Mouse (Mus musculus): ENCODE measurements around the gene Dirc2. TPM values are rescaled to one million over a fixed set of nuclear protein-coding genes. Genes with fewer than 3 reads are reported as not detected.
A peak's percentile ranks its signal among the peaks of the same experiment; 100 is the strongest.

Dirc2 gene
- polyA plus RNA-seq, 1 experiment from 2014 or later: 20.9 TPM

DNA sequence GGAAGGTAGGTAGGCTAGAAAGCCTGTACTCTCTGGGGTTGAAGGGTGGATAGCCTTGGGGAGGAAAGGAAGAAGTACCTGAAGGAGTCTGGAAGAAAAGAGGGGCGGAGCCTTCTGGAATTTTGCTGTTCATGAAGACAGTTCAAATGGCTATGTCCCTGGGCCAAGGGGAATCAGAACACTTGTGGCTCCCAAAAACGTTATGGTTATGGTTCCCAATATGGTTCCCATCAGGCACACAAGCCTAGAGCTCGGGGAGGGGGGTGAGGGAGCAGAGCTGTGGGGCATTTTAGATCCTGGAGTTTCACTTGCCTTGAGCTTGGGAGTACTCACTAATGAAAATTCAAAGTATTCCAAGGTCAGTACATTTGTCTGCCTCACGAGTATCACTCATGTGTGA lies 104.3 kb downstream of the Dirc2 start:
- Histone ChIP-seq H3K9me3 (ENCODE audit: control insufficient read depth, low read length) (no peaks in the 10 kb centered on the region), H3K27ac (ENCODE audit: low read depth, low read length) (no peak overlapping the region), H3K27me3 (ENCODE audit: control insufficient read depth, insufficient read depth, low read length) (peaks cover 8% of the 10 kb centered on the region), H3K4me3 (ENCODE audit: low read depth, low read length) (no peak overlapping the region), H3K4me2 (ENCODE audit: low read depth) (no peak overlapping the region), H3K36me3 (ENCODE audit: control insufficient read depth, insufficient read depth, low read length) (0 out of 2 replicates have a peak, but pooled peaks cover 2% of the 10 kb centered on the region), H3K9ac (ENCODE audit: low read length) (no peak overlapping the region), H3K4me1 (ENCODE audit: control insufficient read depth, insufficient read depth, low read length) (no peaks in the 10 kb centered on the region)
- 90% methylated on average over 4 of the region's 4 CpGs for WGBS
- DNase-seq (ENCODE audit: low spot score): no peak
- ATAC-seq (ENCODE audit: insufficient read depth, low FRiP score, low TSS enrichment): no peak

DNA sequence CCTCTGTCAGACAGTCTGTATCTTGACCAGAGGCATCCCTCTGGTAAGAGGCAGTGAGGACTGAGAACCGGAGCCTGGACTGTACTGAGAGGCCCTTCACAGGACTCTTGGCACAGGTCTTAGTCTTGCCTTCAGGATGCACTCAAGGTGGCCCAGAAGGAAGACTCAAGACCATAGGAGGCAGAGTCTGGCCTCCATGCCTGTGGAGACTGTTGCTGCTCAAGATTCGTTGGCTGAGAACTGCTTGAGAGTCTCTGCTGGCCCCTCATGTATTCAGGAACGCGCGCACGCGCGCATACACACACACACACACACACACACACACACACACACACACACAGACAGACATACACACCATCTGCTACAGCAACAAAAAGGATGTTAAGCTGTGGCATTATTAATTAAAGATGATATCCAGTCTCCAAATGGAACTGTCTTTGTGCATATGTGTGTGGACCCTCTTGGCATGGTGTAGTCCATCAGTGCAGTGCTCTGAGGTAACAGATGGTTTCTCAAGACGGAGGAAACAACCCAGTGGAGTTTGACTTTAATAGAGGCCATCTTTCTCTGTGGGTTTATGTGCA lies 105.2 kb downstream of the Dirc2 start:
- ATAC-seq (ENCODE audit: insufficient read depth, low FRiP score, low TSS enrichment) (no peak), DNase-seq (ENCODE audit: low spot score) (no peak)
- Histone ChIP-seq H3K27ac (ENCODE audit: low read depth, low read length) (no peak overlapping the region), H3K4me1 (ENCODE audit: control insufficient read depth, insufficient read depth, low read length) (no peaks in the 10 kb centered on the region), H3K9ac (ENCODE audit: low read length) (no peak overlapping the region), H3K4me2 (ENCODE audit: low read depth) (no peak overlapping the region), H3K4me3 (ENCODE audit: low read depth, low read length) (no peak overlapping the region), H3K27me3 (ENCODE audit: control insufficient read depth, insufficient read depth, low read length) (peaks cover 12% of the 10 kb centered on the region), H3K36me3 (ENCODE audit: control insufficient read depth, insufficient read depth, low read length) (0 out of 2 replicates have a peak, but pooled peaks cover 2% of the 10 kb centered on the region), H3K9me3 (ENCODE audit: control insufficient read depth, low read length) (no peaks in the 10 kb centered on the region)
- WGBS: 88% methylated on average over 5 of the region's 9 CpGs

DNA sequence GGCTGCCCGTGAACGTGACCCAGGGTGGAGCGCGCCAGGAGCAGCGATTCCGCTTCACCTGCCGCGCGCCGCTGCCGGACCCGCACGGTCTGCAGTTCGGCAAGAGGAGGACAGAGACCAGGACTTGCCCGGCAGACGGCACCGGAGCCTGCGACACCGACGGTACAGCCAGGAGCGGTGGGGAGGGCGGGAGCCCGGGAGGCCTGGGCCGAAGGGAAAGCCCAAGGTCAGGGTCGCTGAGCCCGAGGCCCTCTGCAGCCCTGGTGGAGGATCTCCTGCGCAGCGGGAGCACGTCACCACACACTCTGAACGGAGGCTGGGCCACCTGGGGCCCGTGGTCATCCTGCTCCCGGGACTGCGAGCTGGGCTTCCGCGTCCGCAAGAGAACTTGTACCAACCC lies 108.9 kb downstream of the Dirc2 start:
- Histone ChIP-seq H3K4me3 (ENCODE audit: low read depth, low read length) (peak overlapping the region; percentile 10; the same call in 1 of the 2 replicates), H3K27ac (ENCODE audit: low read depth, low read length) (no peak overlapping the region), H3K9me3 (ENCODE audit: control insufficient read depth, low read length) (no peaks in the 10 kb centered on the region), H3K9ac (ENCODE audit: low read length) (no peak overlapping the region), H3K36me3 (ENCODE audit: control insufficient read depth, insufficient read depth, low read length) (0 out of 2 replicates have a peak, but pooled peaks cover 2% of the 10 kb centered on the region), H3K4me2 (ENCODE audit: low read depth) (peak overlapping the region; percentile 33), H3K4me1 (ENCODE audit: control insufficient read depth, insufficient read depth, low read length) (no peaks in the 10 kb centered on the region), H3K27me3 (ENCODE audit: control insufficient read depth, insufficient read depth, low read length) (peaks cover 17% of the 10 kb centered on the region)
- ATAC-seq (ENCODE audit: insufficient read depth, low FRiP score, low TSS enrichment) (no peak), DNase-seq (ENCODE audit: low spot score) (peak; percentile 24)
- 15% methylated on average over 36 of the region's 36 CpGs for WGBS

DNA sequence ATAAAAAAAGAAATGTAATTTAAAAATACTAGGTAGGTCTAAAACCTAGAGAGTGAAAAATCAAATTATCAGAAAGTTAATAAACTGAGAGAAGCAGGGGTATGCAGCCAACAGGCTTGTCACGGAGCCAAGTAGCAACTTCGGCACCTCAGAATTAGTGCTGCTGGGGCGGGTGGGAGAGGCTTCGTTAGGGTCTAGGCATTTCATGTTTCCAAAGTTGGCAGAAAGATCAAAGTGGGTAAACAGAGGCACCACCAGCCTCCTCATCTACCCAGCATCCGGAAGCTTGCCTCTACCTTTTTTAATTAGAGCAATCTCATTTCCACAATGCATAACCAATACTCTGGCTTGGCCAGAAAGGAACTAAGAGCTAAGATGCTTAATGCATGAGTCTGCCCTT lies 115.2 kb downstream of the Dirc2 start:
- Histone ChIP-seq H3K27me3 (ENCODE audit: control insufficient read depth, insufficient read depth, low read length) (0 out of 2 replicates have a peak, but pooled peaks cover 4% of the 10 kb centered on the region), H3K9me3 (ENCODE audit: control insufficient read depth, low read length) (no peaks in the 10 kb centered on the region), H3K4me3 (ENCODE audit: low read depth, low read length) (no peak overlapping the region), H3K27ac (ENCODE audit: low read depth, low read length) (no peak overlapping the region), H3K4me2 (ENCODE audit: low read depth) (no peak overlapping the region), H3K36me3 (ENCODE audit: control insufficient read depth, insufficient read depth, low read length) (no peaks in the 10 kb centered on the region), H3K4me1 (ENCODE audit: control insufficient read depth, insufficient read depth, low read length) (no peaks in the 10 kb centered on the region), H3K9ac (ENCODE audit: low read length) (no peak overlapping the region)
- ATAC-seq (ENCODE audit: insufficient read depth, low FRiP score, low TSS enrichment) (no peak), DNase-seq (ENCODE audit: low spot score) (no peak)
- WGBS: 86% methylated on average over 5 of the region's 5 CpGs

DNA sequence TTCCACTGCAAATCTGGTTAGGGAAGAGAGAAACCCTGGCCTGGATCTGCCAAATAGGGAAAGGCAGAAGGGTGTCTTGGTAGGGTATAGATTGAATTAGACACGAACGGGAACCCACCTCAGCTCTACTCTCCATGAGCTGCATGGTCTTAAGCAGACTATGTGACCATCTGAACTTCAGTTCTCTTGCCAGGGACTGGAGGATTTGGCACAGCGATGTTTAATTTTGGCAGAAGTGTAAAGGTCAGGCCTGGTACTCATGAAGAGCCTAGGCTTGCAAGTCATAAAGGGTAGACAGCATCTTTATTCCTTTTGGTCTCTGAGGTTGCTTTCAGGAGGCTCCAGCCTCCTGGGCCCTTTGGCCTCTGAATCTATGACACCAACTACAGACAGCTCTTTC lies 116.5 kb downstream of the Dirc2 start:
- WGBS: 93% methylated on average over 3 of the region's 3 CpGs

DNA sequence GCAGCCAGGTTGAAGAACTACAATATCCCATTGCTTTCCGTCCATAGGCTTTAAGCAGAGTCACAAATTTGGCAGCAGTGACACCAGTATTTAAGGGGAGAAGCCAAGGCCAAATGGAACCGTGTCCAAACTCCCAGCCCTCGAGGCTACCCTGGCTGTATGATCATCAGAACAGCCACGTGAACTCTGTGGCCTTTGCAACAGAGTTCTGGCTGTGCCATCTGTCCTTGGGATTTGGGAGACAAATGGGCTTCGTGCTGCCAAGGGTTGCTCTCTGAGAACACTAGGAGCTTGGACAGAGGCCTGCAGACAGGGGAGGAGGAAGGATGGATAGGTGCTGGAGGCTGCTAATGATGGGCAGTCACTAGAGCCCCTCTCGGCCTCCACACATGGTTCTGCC lies 117.0 kb downstream of the Dirc2 start:
- H3K4me3 ChIP-seq (ENCODE audit: low read depth, low read length): no peak overlapping the region
- no peak for DNase-seq (ENCODE audit: low spot score)
- H3K4me2 ChIP-seq (ENCODE audit: low read depth): no peak overlapping the region
- H3K36me3 ChIP-seq (ENCODE audit: control insufficient read depth, insufficient read depth, low read length): no peaks in the 10 kb centered on the region; the same call in 1 of the 2 replicates
- WGBS: 46% methylated on average over 6 of the region's 6 CpGs
- H3K27ac ChIP-seq (ENCODE audit: low read depth, low read length): no peak overlapping the region
- H3K4me1 ChIP-seq (ENCODE audit: control insufficient read depth, insufficient read depth, low read length): no peaks in the 10 kb centered on the region
- H3K9ac ChIP-seq (ENCODE audit: low read length): no peak overlapping the region
- H3K9me3 ChIP-seq (ENCODE audit: control insufficient read depth, low read length): no peaks in the 10 kb centered on the region
- no peaks in the 10 kb centered on the region for H3K27me3 ChIP-seq (ENCODE audit: control insufficient read depth, insufficient read depth, low read length)
- ATAC-seq (ENCODE audit: insufficient read depth, low FRiP score, low TSS enrichment): no peak

More for the DNA sequence above, 116.5 kb downstream of the Dirc2 start:
- ATAC-seq (ENCODE audit: insufficient read depth, low FRiP score, low TSS enrichment) (no peak), DNase-seq (ENCODE audit: low spot score) (no peak)
- no peaks in the 10 kb centered on the region for H3K27me3 ChIP-seq (ENCODE audit: control insufficient read depth, insufficient read depth, low read length)
- H3K4me2 ChIP-seq (ENCODE audit: low read depth): no peak overlapping the region
- no peaks in the 10 kb centered on the region; the same call in 1 of the 2 replicates for H3K36me3 ChIP-seq (ENCODE audit: control insufficient read depth, insufficient read depth, low read length)
- no peaks in the 10 kb centered on the region for H3K4me1 ChIP-seq (ENCODE audit: control insufficient read depth, insufficient read depth, low read length)
- H3K27ac ChIP-seq (ENCODE audit: low read depth, low read length): no peak overlapping the region
- H3K9me3 ChIP-seq (ENCODE audit: control insufficient read depth, low read length): no peaks in the 10 kb centered on the region
- no peak overlapping the region for H3K9ac ChIP-seq (ENCODE audit: low read length)
- H3K4me3 ChIP-seq (ENCODE audit: low read depth, low read length): no peak overlapping the region

DNA sequence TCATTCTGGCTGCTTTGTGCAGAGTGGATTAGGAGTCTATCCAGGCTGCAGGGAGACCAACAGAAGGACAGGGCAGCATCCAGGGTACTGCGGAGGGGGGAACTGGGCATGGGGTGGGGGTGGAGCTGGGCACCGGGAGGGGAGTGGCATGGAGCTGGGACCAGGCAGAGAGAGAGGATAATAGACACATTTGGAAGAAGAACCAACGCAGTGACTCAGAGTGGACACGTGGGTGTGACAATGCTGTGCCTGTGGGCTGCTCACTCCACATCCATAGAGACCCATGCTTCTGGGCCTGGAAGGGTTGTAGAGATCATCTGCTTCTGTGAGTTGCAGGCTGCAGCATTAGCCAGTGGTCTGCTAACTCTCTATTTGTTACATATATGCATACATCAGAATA lies 120.3 kb downstream of the Dirc2 start:
- Histone ChIP-seq H3K27ac (ENCODE audit: low read depth, low read length) (no peak overlapping the region), H3K36me3 (ENCODE audit: control insufficient read depth, insufficient read depth, low read length) (no peaks in the 10 kb centered on the region; the same call in 1 of the 2 replicates), H3K4me2 (ENCODE audit: low read depth) (no peak overlapping the region), H3K9me3 (ENCODE audit: control insufficient read depth, low read length) (no peaks in the 10 kb centered on the region), H3K9ac (ENCODE audit: low read length) (no peak overlapping the region), H3K4me1 (ENCODE audit: control insufficient read depth, insufficient read depth, low read length) (no peaks in the 10 kb centered on the region), H3K4me3 (ENCODE audit: low read depth, low read length) (no peak overlapping the region), H3K27me3 (ENCODE audit: control insufficient read depth, insufficient read depth, low read length) (no peaks in the 10 kb centered on the region)
- ATAC-seq (ENCODE audit: insufficient read depth, low FRiP score, low TSS enrichment) (no peak), DNase-seq (ENCODE audit: low spot score) (no peak)
- 95% methylated on average over 4 of the region's 4 CpGs for WGBS

Other genes with a start within 250 kb of the Dirc2 start
- 28.1 and 28.9 TPM in 2 replicates for gene Sema5b, start 228.2 kb downstream of the Dirc2 start, polyA plus RNA-seq (2014; fragmentation: Nextera tagmentation; extraction: Ambion mirVana)
- gene Hspbap1, start 1.0 kb upstream of the Dirc2 start, polyA plus RNA-seq (2014; fragmentation: Nextera tagmentation; extraction: Ambion mirVana): 23.4 and 23.8 TPM in 2 replicates
- gene Parp14, start 102.2 kb upstream of the Dirc2 start, polyA plus RNA-seq (2014; fragmentation: Nextera tagmentation; extraction: Ambion mirVana): 0.19 and 0.31 TPM in 2 replicates
- 3.1 and 3.4 TPM in 2 replicates for gene Parp9, start 169.1 kb upstream of the Dirc2 start, polyA plus RNA-seq (2014; fragmentation: Nextera tagmentation; extraction: Ambion mirVana)
- gene Dtx3l, start 169.8 kb upstream of the Dirc2 start, polyA plus RNA-seq (2014; fragmentation: Nextera tagmentation; extraction: Ambion mirVana): 1.9 and 3.2 TPM in 2 replicates
- gene Kpna1, start 209.4 kb upstream of the Dirc2 start, polyA plus RNA-seq (2014; fragmentation: Nextera tagmentation; extraction: Ambion mirVana): 89.7 and 92.5 TPM in 2 replicates